Mouse (Mus musculus) MN1 (cell line): ENCODE measurements around the gene Pfn3.
A peak's percentile ranks its signal among the peaks of the same experiment; 100 is the strongest.

Experiments
- DNase-seq: peaks from one replicate; pipeline ENCODE4 v3.0.0-alpha.2; 2016; ENCODE audit warnings: low spot score

The Pfn3 gene

DNA sequence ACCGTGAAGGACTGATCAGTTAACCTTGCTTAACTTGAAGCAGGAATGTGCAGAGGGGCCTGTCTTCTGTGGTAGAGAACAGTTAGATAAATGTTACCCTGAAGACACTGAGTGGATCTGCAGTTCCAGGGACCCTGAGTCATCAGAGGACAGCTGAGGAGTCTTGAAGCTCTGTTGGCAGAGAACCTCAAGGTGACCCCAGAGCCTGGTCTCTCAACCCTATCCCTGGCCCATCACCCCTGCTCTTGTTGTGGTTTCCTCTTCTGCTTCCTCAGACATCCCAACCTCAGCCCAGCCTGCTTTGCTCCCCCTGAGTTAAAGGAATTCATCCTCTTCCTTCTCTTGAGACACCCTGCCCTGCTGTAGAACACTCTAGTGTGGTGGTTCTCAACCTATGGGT, 16.9 kb downstream of the Pfn3 start, which contains the start of gene Slc34a1:
Slc34a1 (plus strand) TSS at position 100 of the 400 bp plus-strand sequence.
- DNase-seq = no peak

DNA sequence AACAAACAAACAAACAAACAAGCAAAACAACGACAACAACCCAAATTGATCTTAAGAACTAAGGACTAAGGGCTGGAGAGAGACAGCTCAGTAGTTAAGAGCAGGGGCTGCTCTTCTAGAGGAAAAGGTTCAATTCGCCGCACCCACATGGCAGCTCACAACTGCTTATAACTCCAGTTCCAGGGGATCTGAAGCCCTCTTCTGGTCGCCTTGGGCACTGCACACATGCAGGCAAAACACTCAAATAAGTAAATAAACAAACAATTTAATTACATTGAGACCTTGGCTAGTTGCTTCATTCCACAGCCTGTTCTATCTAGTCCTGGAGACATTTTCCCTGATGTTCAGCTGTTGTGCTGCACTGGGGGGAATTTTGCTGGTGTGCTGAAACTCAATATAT, 22.1 kb downstream of the Pfn3 start:
- DNase-seq = no peak

DNA sequence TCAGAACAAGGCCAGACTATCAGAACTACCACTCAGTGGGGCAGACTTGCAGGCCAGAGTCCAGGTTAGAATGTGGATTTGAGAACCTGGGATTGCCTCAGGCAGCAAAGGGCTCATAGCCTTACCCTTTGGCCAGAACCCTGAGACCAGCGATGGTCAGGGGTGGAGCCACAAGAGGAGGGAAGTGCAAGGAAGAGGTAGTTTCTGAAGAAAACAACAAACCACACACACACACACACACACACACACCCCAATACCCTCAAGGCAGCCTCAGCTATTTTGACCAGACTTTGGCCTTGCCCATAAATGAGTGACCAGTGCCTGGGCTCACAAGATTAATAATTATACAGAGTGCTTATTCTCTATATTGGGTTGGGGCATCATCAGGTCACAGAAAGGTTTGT, 23.4 kb downstream of the Pfn3 start:
- no peak for DNase-seq

DNA sequence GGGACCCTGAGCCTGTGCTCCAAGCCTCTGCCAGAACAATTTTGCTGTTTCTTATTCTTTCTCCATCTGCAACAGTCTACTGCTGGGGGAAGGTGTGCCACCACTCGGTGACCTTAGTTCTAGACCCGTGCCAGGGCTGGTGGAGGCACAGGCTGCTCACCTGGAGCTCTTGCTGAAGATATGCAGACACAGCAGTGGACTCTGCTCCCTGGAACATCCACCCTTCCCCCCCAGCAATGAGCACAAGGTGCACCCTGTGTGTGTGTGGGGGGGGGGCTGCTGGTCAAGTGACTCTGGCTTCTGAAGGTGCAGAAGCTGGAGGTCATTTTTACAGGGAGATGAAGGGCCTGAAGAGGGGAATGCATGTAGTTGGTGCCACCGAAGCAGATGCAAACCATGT, 24.4 kb downstream of the Pfn3 start:
- DNase-seq = no peak

DNA sequence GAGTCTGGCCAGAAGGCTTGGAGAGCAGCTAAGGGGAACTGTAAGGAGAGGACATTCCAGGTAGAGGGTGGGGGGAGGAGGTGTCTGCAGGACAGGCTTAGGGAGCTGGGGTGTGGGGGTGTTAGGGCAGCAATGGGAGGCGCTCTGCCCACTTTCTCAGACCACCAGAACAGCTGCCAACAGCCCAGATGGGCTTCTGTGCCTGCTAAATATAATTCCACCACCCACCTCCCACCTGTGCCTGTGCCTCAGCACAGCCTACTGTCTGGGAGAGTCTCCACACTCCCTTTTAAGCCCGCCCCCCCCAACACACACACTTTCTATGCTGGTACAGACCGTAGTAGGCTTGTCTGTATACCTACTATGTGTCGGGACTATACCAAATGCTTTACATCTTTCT, 33.2 kb downstream of the Pfn3 start:
- no peak for DNase-seq

DNA sequence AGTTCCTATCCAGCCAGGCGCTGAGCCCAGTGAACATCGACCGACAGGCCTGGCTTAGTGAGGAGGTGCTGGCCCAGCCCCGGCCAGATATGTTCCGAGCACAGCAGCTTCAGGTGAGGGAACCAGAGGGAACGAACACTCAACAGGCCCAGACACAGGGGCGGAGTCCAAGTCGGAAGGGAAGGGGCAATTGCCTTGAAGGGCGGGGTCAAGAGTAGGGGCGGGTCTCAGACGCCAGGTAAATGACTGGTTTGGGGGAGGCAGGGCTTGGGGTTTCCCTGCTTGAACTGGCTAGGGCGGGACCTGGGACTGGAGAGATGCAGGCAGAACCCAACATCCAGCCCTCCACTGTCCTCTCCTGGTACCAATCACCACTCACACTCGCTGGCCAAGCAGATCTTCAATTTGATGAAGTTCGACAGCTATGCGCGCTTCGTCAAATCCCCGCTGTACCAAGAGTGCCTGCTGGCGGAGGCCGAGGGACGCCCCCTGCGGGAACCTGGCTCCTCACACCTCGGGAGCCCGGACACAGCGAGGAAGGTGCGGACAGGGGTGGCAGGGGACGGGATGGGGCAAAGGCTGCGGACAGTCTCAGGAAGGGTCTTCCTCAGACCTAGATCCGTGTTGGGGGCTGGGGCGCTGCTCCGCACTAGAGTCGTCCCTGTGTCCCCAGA, 36.0 kb downstream of the Pfn3 start:
- DNase-seq = no peak

DNA sequence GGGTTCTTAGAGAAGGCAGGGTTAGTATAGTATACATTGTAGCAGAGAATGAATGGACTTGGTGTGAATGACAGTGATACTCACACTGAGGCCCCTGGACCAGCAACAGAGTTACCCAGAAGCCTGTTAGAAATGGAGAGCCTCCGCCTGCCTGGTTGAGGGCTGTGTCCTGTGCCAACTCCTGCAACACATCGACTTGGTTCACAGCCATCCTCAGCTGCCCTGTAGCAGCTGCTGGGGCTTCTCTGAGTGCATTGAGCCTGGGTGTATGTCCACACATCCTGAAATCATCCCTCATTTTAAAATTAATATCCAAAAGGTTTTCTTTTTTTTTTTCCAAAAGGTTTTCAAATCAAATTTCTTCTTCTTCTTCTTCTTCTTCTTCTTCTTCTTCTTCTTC, 39.2 kb downstream of the Pfn3 start:
- DNase-seq = no peak

DNA sequence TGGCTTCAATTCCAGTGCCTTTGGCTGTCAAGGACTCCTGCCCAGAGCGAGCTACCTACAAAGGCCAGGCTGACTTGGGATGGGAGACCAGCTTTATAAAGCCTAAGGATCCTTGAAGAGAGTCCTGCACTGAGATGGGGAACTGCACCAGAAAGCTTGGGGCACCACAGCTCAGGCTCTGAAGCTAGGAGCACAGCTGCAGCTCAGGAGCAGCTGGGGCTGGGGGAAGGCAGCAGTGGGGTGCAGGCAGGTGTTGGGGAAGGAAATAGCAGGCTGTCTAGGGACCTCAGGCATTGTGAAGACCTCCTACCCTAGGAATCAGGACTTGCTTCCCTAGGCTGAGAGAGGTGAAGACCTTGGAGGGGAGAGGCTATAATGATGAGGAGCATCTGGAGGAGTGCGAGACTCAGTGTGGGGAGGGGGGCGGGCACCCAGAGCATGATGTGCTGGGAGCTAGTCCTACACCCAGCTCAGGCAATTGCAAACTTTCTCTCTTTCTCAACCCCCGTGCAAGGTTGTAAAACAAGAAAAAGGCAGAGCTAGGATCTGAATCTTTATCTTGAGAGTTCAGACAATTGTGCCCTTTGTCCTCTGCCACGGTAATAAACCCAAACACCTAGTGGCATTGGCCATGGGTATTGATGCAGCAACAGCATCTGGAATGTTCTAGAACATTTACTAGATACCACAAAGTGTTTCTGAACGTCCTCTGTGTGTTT, 40.7 kb downstream of the Pfn3 start:
- DNase-seq = no peak

DNA sequence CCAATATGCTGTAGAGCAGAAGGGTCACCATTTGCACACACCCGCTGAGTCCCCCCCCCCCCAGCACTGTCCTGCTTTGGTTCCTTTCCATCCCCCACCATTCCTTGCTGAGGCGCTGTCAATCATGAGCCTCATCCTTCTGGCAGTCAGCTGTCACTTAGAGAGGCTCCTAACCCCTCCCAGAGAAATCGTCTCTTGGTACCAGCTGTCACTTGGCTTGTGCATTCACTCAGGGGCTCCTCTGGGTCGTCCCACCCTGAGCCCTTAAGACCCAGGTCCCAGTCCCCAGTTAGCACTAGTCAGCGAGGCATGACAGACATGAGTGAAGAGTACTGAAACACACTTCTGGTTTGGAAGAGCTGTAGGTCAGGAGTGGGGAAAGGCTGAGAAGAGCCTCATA, 43.3 kb downstream of the Pfn3 start:
- DNase-seq = no peak

DNA sequence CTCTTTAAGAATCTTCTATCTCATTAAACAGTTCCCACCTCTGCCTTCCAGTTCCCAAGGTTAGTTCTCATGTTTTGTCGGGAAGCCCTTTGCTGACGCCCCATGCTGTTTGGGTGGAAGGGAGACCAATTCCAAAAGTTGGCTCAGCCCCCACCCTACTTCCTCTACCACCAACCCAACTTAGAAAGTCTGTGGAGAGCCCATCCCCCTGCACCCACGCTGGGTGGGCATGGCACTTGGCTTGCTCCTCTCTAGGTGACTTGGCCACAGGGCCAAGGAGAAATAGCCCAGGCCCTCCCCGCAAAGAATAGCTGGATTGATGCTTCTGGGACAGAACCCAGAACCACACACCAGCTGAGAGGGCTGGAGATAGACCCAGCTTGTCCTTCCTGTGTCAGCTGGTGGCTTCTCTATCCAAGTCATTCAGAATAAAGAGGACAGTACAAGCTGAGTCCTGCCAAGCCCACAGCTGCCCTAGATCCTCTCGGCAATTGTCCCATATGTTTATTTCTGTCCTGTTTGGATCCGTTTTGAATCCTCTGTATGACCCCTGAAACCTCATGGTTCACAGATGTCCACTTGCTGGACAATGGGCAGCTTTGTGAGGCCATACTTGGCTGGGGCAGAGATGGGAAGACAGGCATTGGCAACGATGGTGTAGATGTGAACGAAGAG, 43.9 kb downstream of the Pfn3 start:
- DNase-seq = no peak

DNA sequence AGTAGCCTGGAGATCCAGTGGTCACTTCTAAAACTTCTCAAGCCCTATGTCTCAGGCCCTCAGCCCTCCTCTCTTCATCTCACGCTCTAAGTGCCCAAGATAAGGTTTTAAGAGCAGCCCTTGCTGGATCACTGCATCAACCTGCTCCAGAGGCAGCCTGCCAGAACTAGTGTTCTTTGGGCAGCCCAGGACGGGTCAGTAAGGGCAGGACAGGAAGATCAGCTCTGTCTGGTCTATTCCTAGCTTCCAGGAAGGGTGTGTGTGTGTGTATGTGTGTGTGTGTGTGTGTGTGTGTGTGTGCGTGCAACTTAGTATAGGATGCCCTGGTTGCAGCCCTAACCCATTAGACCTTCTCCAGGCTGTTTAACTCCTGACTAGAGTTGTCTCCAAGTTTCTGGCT, 44.8 kb downstream of the Pfn3 start:
- no peak for DNase-seq

DNA sequence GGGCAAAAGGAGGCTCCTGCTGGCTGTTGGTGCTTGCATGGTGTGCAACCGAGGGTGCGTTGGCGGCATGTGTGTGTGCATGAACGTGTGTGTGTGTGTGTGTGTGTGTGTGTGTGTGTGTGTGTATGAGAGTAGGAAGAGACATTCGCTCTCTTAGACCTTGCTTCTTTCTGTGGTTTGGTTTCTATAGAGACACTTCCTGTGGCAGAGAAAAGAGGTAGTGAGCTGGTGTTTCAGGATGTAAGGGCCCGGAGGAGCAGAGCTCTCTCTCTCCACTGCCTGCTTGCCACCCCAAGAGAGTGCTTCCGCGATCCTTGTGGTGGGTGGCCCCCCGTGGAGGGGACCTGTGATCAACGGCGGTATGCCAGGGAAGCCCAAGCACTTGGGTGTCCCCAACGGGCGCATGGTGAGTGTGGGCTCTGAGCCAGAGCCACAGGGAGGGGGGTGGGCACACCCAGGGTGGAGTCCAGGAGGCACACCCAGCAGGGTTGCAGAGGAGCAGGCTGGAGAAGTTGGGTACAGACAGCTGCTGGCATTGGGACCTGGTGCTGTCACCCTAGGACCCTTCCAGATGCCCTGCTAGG, 45.4 kb downstream of the Pfn3 start, which contains the start of gene Rgs14:
Rgs14 (plus strand) TSS at position 202 of the 584 bp plus-strand sequence.
- peak; percentile 34 for DNase-seq

DNA sequence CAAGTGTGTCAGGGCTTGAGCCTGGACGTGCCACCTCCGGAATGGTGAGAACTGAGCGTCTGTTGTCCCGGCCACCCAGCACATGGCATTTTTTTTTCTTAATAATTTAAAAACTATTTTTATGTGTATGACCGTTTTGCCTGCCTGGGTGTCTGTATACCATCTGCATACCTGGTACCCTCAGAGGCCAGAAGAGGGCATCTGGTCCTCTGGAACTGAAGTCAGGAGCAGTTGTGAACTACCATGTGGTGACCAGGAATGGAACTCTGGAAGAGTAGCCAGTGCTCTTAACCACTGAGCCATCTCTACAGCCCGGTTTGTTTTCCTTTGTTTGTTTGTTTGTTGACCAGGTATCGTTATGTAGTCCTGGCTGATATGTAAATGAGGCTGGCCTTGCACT, 46.6 kb downstream of the Pfn3 start:
- no peak for DNase-seq
